Mouse (Mus musculus): ENCODE results near the gene Fxyd6. TPM values are rescaled to one million over a fixed set of nuclear protein-coding genes. Genes with fewer than 3 reads are reported as not detected.

The Fxyd6 gene
- 143 TPM for polyA plus RNA-seq (2015; fragmentation: Illumina TruSeq; extraction: RNeasy Lipid Tissue Mini Kit (QIAGEN cat#74804); ENCODE audit: low read depth, low replicate concordance)

GRCm38 (mm10) chr9:45370117-45370561 lies at the start of gene Fxyd6:
Fxyd6 (plus strand) TSS chr9:45370185.

GRCm38 (mm10) chr9:45399434-45399833 lies 29.4 kb downstream of the Fxyd6 start, which contains the start of gene Fxyd2:
Fxyd2 (plus strand) TSS chr9:45399669.

GRCm38 (mm10) chr9:45426456-45426855 lies 56.5 kb downstream of the Fxyd6 start, which contains the start of gene Dscaml1:
Dscaml1 (plus strand) TSS chr9:45426628.

Other genes with a start within 250 kb of the Fxyd6 start
- gene Scn4b, start 231.8 kb upstream of the Fxyd6 start, polyA plus RNA-seq (2015; fragmentation: Illumina TruSeq; extraction: RNeasy Lipid Tissue Mini Kit (QIAGEN cat#74804); ENCODE audit: low read depth, low replicate concordance) = 149 TPM
- 1.2 TPM for gene BC049352, start 188.2 kb upstream of the Fxyd6 start, polyA plus RNA-seq (2015; fragmentation: Illumina TruSeq; extraction: RNeasy Lipid Tissue Mini Kit (QIAGEN cat#74804); ENCODE audit: low read depth, low replicate concordance)
- gene Tmprss4, start 166.1 kb upstream of the Fxyd6 start, polyA plus RNA-seq (2015; fragmentation: Illumina TruSeq; extraction: RNeasy Lipid Tissue Mini Kit (QIAGEN cat#74804); ENCODE audit: low read depth, low replicate concordance) = 0.21 TPM
- gene Il10ra, start 101.0 kb upstream of the Fxyd6 start, polyA plus RNA-seq (2015; fragmentation: Illumina TruSeq; extraction: RNeasy Lipid Tissue Mini Kit (QIAGEN cat#74804); ENCODE audit: low read depth, low replicate concordance) = 5.2 TPM
- not detected for gene Tmprss13, start 51.1 kb upstream of the Fxyd6 start, polyA plus RNA-seq (2015; fragmentation: Illumina TruSeq; extraction: RNeasy Lipid Tissue Mini Kit (QIAGEN cat#74804); ENCODE audit: low read depth, low replicate concordance)
- 10.0 TPM for gene Fxyd2, start 29.5 kb downstream of the Fxyd6 start, polyA plus RNA-seq (2015; fragmentation: Illumina TruSeq; extraction: RNeasy Lipid Tissue Mini Kit (QIAGEN cat#74804); ENCODE audit: low read depth, low replicate concordance)
- 21.2 TPM for gene Dscaml1, start 56.4 kb downstream of the Fxyd6 start, polyA plus RNA-seq (2015; fragmentation: Illumina TruSeq; extraction: RNeasy Lipid Tissue Mini Kit (QIAGEN cat#74804); ENCODE audit: low read depth, low replicate concordance)

All from brain, adult 10 weeks (tissue).